Mouse (Mus musculus): ENCODE measurements around the gene Narfl.

Narfl gene

DNA sequence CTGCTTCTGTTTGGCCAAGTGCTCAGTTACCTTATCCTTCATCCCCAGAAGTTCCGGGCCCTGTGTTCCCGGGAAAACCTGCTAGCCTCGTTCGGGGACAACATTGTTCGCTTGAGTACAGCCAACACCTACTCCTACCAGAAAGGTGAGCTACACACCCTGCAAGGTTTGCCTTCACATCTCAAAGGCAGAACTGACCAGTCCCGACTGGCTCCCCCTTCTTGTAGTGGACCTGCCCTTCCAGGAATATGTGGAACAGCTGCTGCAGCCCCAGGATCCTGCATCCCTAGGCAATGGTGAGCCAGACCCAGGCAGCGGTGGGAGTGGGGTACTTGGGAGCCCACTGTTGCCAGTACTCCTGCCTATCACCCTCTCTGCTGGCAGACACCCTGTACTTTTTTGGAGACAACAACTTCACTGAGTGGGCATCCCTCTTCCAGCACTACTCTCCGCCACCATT, 56.0 kb downstream of the Narfl start:
- DNase-seq (ENCODE audit: low spot score), result no peak

DNA sequence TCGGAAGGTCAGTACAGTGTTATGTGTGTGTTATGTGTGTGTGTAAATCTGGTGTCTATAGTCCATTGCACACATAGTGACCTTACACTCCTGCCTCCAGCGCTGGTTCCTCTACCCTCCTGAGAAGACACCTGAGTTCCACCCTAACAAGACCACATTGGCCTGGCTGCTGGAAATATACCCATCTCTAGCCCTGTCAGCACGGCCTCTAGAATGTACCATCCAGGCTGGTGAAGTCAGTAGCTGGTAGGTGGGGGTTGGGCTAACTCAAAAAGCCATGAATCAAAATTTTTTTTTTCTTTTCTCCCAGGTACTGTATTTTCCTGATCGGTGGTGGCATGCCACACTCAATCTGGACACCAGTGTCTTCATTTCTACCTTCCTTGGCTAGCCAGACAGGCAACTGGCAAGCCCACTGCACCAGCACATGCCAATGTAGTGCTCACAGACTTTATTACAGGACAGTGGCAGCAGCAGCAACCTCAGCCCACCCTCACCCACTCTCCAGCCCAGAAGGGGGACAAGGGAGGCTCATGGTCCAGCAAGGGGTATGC, 56.7 kb downstream of the Narfl start:
- no peak for DNase-seq (ENCODE audit: low spot score)

DNA sequence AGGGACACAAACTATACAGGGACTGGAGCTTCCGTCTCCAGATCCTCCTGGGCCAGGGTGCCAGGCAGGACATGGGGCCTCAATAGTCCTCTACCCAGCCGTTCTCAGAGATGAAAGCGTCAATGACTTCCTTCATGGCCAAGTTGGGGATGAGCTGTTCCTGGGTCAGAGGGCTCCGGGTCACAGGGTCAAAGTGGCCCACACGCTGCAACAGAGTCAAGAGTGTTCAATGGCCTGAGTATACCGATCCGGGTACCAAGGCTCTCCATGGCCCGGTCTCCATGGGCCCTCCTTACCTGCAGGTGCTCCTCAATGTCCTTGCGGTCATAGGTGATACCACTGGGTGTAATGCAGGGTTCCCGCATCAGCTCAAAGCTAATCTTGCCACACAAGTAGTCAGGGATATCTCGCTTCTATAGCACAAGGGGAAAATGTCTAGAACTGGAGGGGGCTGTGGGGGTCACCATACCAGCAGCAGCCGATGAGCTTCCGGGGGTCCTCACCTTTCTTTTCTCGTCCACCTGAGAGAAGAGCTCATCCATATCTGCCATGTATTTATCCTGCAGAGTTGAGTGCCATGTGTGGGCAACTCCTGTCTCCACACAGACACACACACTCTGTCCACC, 57.3 kb downstream of the Narfl start:
- no peak for DNase-seq (ENCODE audit: low spot score)

- no peak for DNase-seq (ENCODE audit: low spot score)
These were observed 58.1 kb downstream of the Narfl start for GRCm38 (mm10) chr17:25831451-25832281.

DNA sequence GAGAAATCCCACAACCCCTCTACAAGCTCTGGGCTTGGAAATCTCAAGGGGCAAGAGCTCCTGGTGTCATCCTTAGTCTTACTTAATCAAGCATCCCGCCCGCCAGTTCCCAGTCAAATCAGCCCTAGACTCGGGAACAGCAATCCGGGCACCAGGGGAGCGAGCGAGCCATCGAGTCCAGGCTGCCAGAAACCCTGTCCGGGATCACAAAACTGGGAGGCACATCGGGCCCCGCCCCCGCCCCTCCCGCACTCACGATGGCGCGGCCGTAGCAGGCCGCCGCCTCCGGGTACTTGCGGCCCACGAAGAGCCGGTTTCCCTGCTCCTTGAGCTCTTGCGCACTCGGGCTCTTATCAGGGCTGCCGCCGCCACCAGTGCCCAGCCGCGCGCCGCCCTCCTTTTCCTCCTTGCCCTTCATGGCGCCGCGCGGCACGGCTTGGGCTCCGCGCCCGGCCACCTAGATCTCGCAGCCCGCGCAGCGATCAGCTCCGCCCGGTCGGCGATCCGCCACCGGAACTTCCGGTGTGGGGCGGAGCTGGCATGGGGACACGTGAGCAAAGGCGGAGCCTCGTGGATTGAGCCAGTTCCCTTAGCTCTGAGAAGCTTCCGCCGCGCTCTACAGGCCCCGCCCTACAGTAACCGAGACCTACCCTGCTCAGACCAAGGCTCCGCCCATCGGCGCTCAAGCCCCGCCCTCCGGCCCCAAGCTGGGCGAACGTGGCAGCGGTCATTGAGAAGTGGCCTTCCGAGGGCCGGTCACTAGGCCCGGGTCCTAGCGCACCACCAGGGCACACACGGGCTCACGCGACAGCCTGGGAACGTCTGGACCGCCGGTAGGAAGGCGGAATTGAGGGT, 59.1 kb downstream of the Narfl start:
- DNase-seq (ENCODE audit: low spot score), result peak; percentile 96

All from spleen, adult 12 weeks (tissue).